Mouse (Mus musculus) hindbrain, embryonic 16.5 days (tissue): ENCODE measurements around the gene Eif2d. TPM values are rescaled to one million over a fixed set of nuclear protein-coding genes. Genes with fewer than 3 reads are reported as not detected.
A peak's percentile ranks its signal among the peaks of the same experiment; 100 is the strongest.

Experiments
- ATAC-seq: fragments of 200-750 bp; cut with Nextera tagmentation; 2 replicates; pipeline ENCODE4 v1.8.0; 2017; ENCODE audit warnings: moderate TSS enrichment, moderate library complexity
- H3K27ac ChIP-seq: fragments of 300-500 bp; sonication (generic); 2 replicates; pipeline ENCODE4 v1.5.1; 2014; ENCODE audit warnings: low read depth, mild to moderate bottlenecking, control low read depth, low read length, moderate library complexity
- H3K27me3 ChIP-seq: fragments of 300-500 bp; sonication (generic); replicated peaks from 2 replicates; pipeline ENCODE4 v1.6.1; 2014; ENCODE audit warnings: low read length; ENCODE audit not compliant: control insufficient read depth, insufficient read depth
- H3K36me3 ChIP-seq: fragments of 300-500 bp; sonication (generic); 2 replicates; pipeline ENCODE4 v1.6.1; 2014; ENCODE audit warnings: mild to moderate bottlenecking, low read length, moderate library complexity, mixed read lengths; ENCODE audit not compliant: control insufficient read depth, insufficient read depth
- H3K4me1 ChIP-seq: fragments of 300-500 bp; sonication (generic); 2 replicates; pipeline ENCODE4 v1.6.1; 2014; ENCODE audit warnings: low read depth, low read length; ENCODE audit not compliant: control insufficient read depth, insufficient read depth
- H3K4me2 ChIP-seq: fragments of 300-500 bp; sonication (generic); 2 replicates; pipeline ENCODE4 v1.6.1; 2014; ENCODE audit warnings: mild to moderate bottlenecking, low read length, control low read depth, moderate library complexity
- H3K4me3 ChIP-seq: fragments of 300-500 bp; sonication (generic); 2 replicates; pipeline ENCODE4 v1.5.1; 2014; ENCODE audit warnings: mild to moderate bottlenecking, low read length, control low read depth, moderate library complexity
- H3K9ac ChIP-seq: fragments of 300-500 bp; sonication (generic); 2 replicates; pipeline ENCODE4 v1.6.1; 2014; ENCODE audit warnings: low read depth, mild to moderate bottlenecking, control low read depth, low read length, moderate library complexity
- H3K9me3 ChIP-seq: fragments of 300-500 bp; sonication (generic); 2 replicates; pipeline ENCODE4 v1.6.1; 2014; ENCODE audit warnings: mild to moderate bottlenecking, low read length, moderate library complexity; ENCODE audit not compliant: control insufficient read depth
- whole genome bisulfite sequencing: fragments of 180-500 bp; shearing (Covaris S2); extraction: QIAGEN DNeasy Blood & Tissue Kit; methylation state at CpG from one replicate; pipeline ENCODE4 v1.1.7; 2014; 5-methylcytosine and 5-hydroxymethylcytosine counted together
- polyA plus RNA-seq: library from polyadenylated mRNA; unstranded; fragments of >200 nt; fragmentation: Nextera tagmentation; extraction: Ambion mirVana; gene quantifications from 2 replicates; pipeline ENCODE4 v1.2.1, GENCODE M21; 2015

Eif2d gene
- polyA plus RNA-seq, 1 experiment from 2014 or later, result 50.5 TPM

- no peaks in the 10 kb centered on the region for H3K9me3 ChIP-seq
- 68% methylated on average over 2 of the region's 2 CpGs for WGBS
- no peak for ATAC-seq
- H3K4me2 ChIP-seq, result no peak overlapping the region
- no peak overlapping the region for H3K9ac ChIP-seq
- no peaks in the 10 kb centered on the region for H3K36me3 ChIP-seq
- no peaks in the 10 kb centered on the region for H3K27me3 ChIP-seq
- no peak overlapping the region for H3K4me3 ChIP-seq
- H3K27ac ChIP-seq, result no peak overlapping the region
- H3K4me1 ChIP-seq, result peaks cover 3% of the 10 kb centered on the region; the same call in 1 of the 2 replicates
Observed at GRCm38 (mm10) chr1:131119026-131119425, 34.0 kb upstream of the Eif2d start.

GRCm38 (mm10) chr1:131121987-131122386 lies 31.0 kb upstream of the Eif2d start:
- no peak overlapping the region for H3K4me2 ChIP-seq
- no peaks in the 10 kb centered on the region for H3K4me1 ChIP-seq
- 33% methylated on average over 3 of the region's 3 CpGs for WGBS
- H3K9ac ChIP-seq, result no peak overlapping the region
- 0 out of 2 replicates have a peak, but pooled peaks cover 3% of the 10 kb centered on the region for H3K36me3 ChIP-seq
- no peaks in the 10 kb centered on the region for H3K27me3 ChIP-seq
- no peaks in the 10 kb centered on the region for H3K9me3 ChIP-seq
- H3K4me3 ChIP-seq, result no peak overlapping the region
- H3K27ac ChIP-seq, result no peak overlapping the region
- no peak for ATAC-seq

GRCm38 (mm10) chr1:131123522-131124265 lies 29.3 kb upstream of the Eif2d start:
- H3K27me3 ChIP-seq, result no peaks in the 10 kb centered on the region
- H3K9ac ChIP-seq, result no peak overlapping the region
- no peak overlapping the region for H3K4me2 ChIP-seq
- no peak for ATAC-seq
- no peak overlapping the region for H3K27ac ChIP-seq
- H3K36me3 ChIP-seq, result peaks cover 12% of the 10 kb centered on the region
- H3K4me3 ChIP-seq, result no peak overlapping the region
- H3K9me3 ChIP-seq, result no peaks in the 10 kb centered on the region
- H3K4me1 ChIP-seq, result no peaks in the 10 kb centered on the region
- 70% methylated on average over 10 of the region's 10 CpGs for WGBS

GRCm38 (mm10) chr1:131125987-131126744 lies 26.8 kb upstream of the Eif2d start:
- no peak overlapping the region for H3K27ac ChIP-seq
- ATAC-seq, result no peak
- WGBS, result 83% methylated on average over 11 of the region's 11 CpGs
- H3K4me1 ChIP-seq, result no peaks in the 10 kb centered on the region
- H3K4me3 ChIP-seq, result no peak overlapping the region
- peaks cover 30% of the 10 kb centered on the region for H3K36me3 ChIP-seq
- no peak overlapping the region for H3K4me2 ChIP-seq
- no peak overlapping the region for H3K9ac ChIP-seq
- peaks cover 5% of the 10 kb centered on the region; the same call in 1 of the 2 replicates for H3K9me3 ChIP-seq
- H3K27me3 ChIP-seq, result no peaks in the 10 kb centered on the region

- Histone ChIP-seq H3K4me1 (peaks cover 22% of the 10 kb centered on the region), H3K4me3 (no peak overlapping the region), H3K36me3 (peaks cover 13% of the 10 kb centered on the region), H3K27me3 (no peaks in the 10 kb centered on the region), H3K9me3 (peaks cover 5% of the 10 kb centered on the region; the same call in 1 of the 2 replicates), H3K9ac (no peak overlapping the region), H3K4me2 (no peak overlapping the region), H3K27ac (no peak overlapping the region)
- ATAC-seq, result no peak
- WGBS, result 35% methylated on average over 6 of the region's 6 CpGs
Observed at GRCm38 (mm10) chr1:131134231-131134630, 18.8 kb upstream of the Eif2d start.

GRCm38 (mm10) chr1:131134942-131135522 lies 17.9 kb upstream of the Eif2d start:
- 42% methylated on average over 8 of the region's 8 CpGs for WGBS
- Histone ChIP-seq H3K36me3 (peaks cover 5% of the 10 kb centered on the region), H3K9me3 (no peaks in the 10 kb centered on the region), H3K4me2 (no peak overlapping the region; the same call in 1 of the 2 replicates), H3K27ac (no peak overlapping the region), H3K4me3 (no peak overlapping the region), H3K9ac (no peak overlapping the region), H3K4me1 (peaks cover 22% of the 10 kb centered on the region), H3K27me3 (no peaks in the 10 kb centered on the region)
- no peak for ATAC-seq

GRCm38 (mm10) chr1:131135960-131136629 lies 16.9 kb upstream of the Eif2d start:
- 81% methylated on average over 10 of the region's 10 CpGs for WGBS
- Histone ChIP-seq H3K9ac (no peak overlapping the region), H3K36me3 (no peaks in the 10 kb centered on the region), H3K4me2 (peak overlapping the region; percentile 80), H3K27ac (no peak overlapping the region), H3K4me3 (no peak overlapping the region), H3K9me3 (no peaks in the 10 kb centered on the region), H3K27me3 (no peaks in the 10 kb centered on the region), H3K4me1 (peaks cover 22% of the 10 kb centered on the region)
- ATAC-seq, result no peak

- Histone ChIP-seq H3K4me2 (peak overlapping the region; percentile 80), H3K9me3 (no peaks in the 10 kb centered on the region), H3K27me3 (no peaks in the 10 kb centered on the region), H3K27ac (no peak overlapping the region), H3K4me1 (peaks cover 22% of the 10 kb centered on the region), H3K36me3 (no peaks in the 10 kb centered on the region), H3K4me3 (peak overlapping the region; percentile 90), H3K9ac (peak overlapping the region; percentile 20; the same call in 1 of the 2 replicates)
- 6% methylated on average over 5 of the region's 5 CpGs for WGBS
- no peak for ATAC-seq
Observed at GRCm38 (mm10) chr1:131137111-131137510, 15.9 kb upstream of the Eif2d start.
